Mouse (Mus musculus) hindbrain, embryonic 13.5 days (tissue): ENCODE results near the gene Mcm9. TPM values are rescaled to one million over a fixed set of nuclear protein-coding genes. Genes with fewer than 3 reads are reported as not detected.

Experiments
- ATAC-seq: fragments of 200-750 bp; cut with Nextera tagmentation; 2 replicates; pipeline ENCODE4 v1.8.0; 2017; ENCODE audit warnings: moderate TSS enrichment; ENCODE audit not compliant: low FRiP score
- H3K27ac ChIP-seq: fragments of 300-500 bp; sonication (generic); 2 replicates; pipeline ENCODE4 v1.5.1; 2015; ENCODE audit warnings: inconsistent platforms, mild to moderate bottlenecking, moderate library complexity
- H3K27me3 ChIP-seq: fragments of 300-500 bp; sonication (generic); 2 replicates; pipeline ENCODE4 v1.6.1; 2015; ENCODE audit warnings: mild to moderate bottlenecking, inconsistent platforms
- H3K36me3 ChIP-seq: fragments of 300-500 bp; sonication (generic); 2 replicates; pipeline ENCODE4 v1.6.1; 2015; ENCODE audit warnings: mild to moderate bottlenecking, inconsistent platforms
- H3K4me1 ChIP-seq: fragments of 300-500 bp; sonication (generic); replicated peaks from 2 replicates; pipeline ENCODE4 v1.6.1; 2015; ENCODE audit warnings: inconsistent platforms
- H3K4me2 ChIP-seq: fragments of 300-500 bp; sonication (generic); 2 replicates; pipeline ENCODE4 v1.6.1; 2015; ENCODE audit warnings: inconsistent platforms, mild to moderate bottlenecking, moderate library complexity
- H3K4me3 ChIP-seq: fragments of 300-500 bp; sonication (generic); 2 replicates; pipeline ENCODE4 v1.5.1; 2015; ENCODE audit warnings: mild to moderate bottlenecking, inconsistent platforms
- H3K9ac ChIP-seq: fragments of 300-500 bp; sonication (generic); 2 replicates; pipeline ENCODE4 v1.6.1; 2015; ENCODE audit warnings: mild to moderate bottlenecking, inconsistent platforms
- H3K9me3 ChIP-seq: fragments of 300-500 bp; sonication (generic); 2 replicates; pipeline ENCODE4 v1.6.1; 2016; ENCODE audit warnings: inconsistent platforms
- WGBS: fragments of 180-500 bp; shearing (Covaris S2); methylation state at CpG from one replicate; pipeline ENCODE4 v1.1.7; 2015; 5-methylcytosine and 5-hydroxymethylcytosine counted together
- polyA plus RNA-seq: library from polyadenylated mRNA; unstranded; fragments of >200 nt; fragmentation: Nextera tagmentation; extraction: Ambion mirVana; gene quantifications from 2 replicates; pipeline ENCODE4 v1.2.1, GENCODE M21; 2015

Mcm9 gene
- polyA plus RNA-seq, 1 experiment from 2014 or later: 7.3 TPM

DNA sequence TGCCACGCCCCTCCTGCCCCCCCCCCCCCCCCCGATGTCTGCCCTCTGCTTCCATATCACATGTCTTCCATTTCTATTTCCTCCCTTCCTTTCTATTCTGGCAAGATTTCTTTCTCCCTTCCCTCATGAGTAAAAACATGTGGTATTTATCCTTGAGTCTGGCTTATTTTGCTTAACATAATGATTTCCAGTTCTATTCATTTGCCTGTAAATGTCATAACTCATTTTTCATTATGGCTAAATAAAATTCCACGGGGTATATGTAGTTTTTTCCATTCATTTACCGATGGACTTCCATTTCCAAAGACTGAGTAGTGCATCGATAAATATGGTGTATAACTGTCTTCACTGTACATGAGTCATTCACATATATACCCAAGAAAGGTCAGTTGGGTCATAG, 68.2 kb downstream of the Mcm9 start:
- Histone ChIP-seq H3K9me3 (no peaks in the 10 kb centered on the region), H3K4me2 (no peak overlapping the region), H3K27me3 (no peaks in the 10 kb centered on the region), H3K4me3 (no peak overlapping the region), H3K4me1 (no peaks in the 10 kb centered on the region), H3K27ac (no peak overlapping the region), H3K9ac (no peak overlapping the region), H3K36me3 (no peaks in the 10 kb centered on the region; the same call in 1 of the 2 replicates)
- no peak for ATAC-seq
- WGBS: 84% methylated on average over 5 of the region's 5 CpGs

DNA sequence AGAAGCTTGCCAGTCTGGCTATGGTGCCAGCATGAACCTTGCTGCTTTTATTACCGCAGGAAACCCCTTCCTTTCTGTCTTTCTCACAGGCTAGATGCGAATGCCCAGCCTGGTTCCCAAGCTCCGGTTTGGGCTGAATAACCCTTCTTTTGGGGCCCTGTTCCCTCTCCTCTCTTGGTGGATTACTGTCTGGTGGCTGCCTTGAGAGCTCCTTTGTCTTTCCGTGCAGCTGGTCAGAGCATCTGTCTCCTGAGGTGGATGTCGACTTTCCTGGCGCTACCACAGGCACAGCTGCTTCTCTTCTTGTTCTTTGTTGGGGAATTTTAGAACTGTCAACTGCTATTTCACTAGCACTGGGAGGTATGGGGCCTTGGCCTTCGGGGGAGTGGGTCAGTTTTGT, 92.6 kb downstream of the Mcm9 start:
- H3K9me3 ChIP-seq: no peaks in the 10 kb centered on the region
- peaks cover 29% of the 10 kb centered on the region for H3K36me3 ChIP-seq
- H3K4me3 ChIP-seq: no peak overlapping the region
- no peak overlapping the region for H3K9ac ChIP-seq
- H3K4me2 ChIP-seq: no peak overlapping the region
- WGBS: 82% methylated on average over 7 of the region's 7 CpGs
- no peak overlapping the region for H3K27ac ChIP-seq
- no peak for ATAC-seq
- H3K27me3 ChIP-seq: no peaks in the 10 kb centered on the region
- H3K4me1 ChIP-seq: no peaks in the 10 kb centered on the region

DNA sequence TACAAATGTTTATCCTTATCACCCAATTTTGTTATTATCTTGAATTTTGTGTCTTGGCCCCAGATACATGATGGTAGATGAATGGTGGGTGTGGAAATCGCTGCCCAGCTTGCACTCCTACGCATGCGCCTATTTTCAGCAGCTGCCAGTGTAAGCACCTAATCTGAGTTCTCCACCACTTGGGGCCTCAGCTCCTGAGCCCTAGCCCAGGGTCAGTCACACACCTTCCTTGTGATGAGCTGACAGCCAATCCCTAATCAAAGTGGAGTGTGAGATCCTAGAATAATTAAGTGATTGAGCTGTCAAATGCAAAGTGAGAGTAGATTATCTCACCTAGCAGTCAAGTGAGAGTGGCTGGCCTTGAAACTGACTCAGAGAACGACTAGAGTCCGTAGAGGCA, 97.9 kb downstream of the Mcm9 start:
- no peaks in the 10 kb centered on the region for H3K4me1 ChIP-seq
- no peak for ATAC-seq
- peaks cover 10% of the 10 kb centered on the region; the same call in 1 of the 2 replicates for H3K36me3 ChIP-seq
- H3K27ac ChIP-seq: no peak overlapping the region
- H3K4me2 ChIP-seq: no peak overlapping the region
- no peaks in the 10 kb centered on the region for H3K27me3 ChIP-seq
- H3K4me3 ChIP-seq: no peak overlapping the region
- no peak overlapping the region for H3K9ac ChIP-seq
- H3K9me3 ChIP-seq: no peaks in the 10 kb centered on the region
- 91% methylated on average over 5 of the region's 5 CpGs for WGBS

DNA sequence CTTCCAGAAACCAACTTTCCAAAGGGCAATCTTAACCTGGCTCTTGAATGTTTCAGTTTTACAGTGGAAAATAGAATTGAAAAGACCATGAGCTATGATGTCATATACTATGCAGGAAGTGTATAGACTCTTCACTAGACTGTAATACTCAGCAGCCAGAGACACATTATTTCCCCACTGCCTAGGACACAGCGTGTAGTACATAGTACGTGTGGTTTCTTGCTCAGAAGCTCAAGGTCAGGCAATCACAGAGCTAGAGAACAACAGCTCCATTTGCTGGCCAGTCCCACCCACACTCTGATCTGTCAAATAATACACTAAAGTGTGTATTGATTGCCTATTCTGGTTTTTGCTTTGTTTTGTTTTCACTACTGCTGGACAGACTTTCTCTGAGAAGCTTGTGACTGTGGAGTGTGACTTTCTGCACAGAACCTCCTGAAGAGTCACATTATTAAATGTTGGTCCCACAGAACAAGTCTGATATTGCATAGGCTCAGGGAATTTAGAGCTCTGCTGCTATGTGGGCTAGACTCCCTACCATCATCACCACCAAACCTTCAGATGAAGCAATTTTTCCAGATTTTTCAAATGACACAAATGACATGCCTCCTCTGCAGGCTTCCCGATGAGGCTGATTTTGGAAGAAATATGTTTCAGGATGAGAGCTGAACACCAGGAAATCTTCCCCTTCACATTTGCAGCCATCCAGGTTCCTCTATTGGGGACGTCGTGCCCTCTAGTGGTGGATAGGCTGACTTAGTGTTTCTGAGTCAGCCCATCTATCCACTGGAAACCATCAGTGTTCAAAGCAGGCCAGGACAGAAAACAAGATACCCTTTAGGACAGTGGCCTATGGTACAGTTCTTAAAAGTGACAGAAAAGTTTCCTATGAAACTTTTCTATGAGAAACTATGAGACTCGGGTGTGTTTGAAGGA, 102.1 kb downstream of the Mcm9 start:
- H3K27ac ChIP-seq: no peak overlapping the region
- H3K4me2 ChIP-seq: no peak overlapping the region
- no peaks in the 10 kb centered on the region for H3K27me3 ChIP-seq
- 0 out of 2 replicates have a peak, but pooled peaks cover 9% of the 10 kb centered on the region for H3K9me3 ChIP-seq
- peak; percentile 83 for ATAC-seq
- no peaks in the 10 kb centered on the region for H3K4me1 ChIP-seq
- no peaks in the 10 kb centered on the region for H3K36me3 ChIP-seq
- 35% methylated on average over 6 of the region's 6 CpGs for WGBS
- no peak overlapping the region for H3K9ac ChIP-seq
- H3K4me3 ChIP-seq: no peak overlapping the region

DNA sequence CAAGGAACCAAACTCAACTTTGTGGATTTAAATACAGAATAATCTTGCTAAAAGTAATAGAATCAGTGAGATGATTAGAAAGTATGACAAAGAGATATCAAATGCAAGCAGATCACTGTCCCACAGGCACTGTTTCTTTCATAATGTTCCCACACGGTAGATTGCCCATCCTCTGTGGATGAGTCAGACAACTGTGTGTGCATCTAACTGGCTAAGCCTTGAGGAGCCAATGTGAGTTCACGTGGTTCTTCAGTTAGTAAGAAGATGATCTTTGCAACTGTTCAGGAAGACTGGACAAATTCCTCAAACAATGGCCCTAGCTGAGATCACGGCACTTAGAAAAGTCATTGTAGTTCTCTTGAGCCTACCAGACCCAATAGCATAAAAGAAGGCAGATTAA, 102.9 kb downstream of the Mcm9 start:
- no peak for ATAC-seq
- H3K4me1 ChIP-seq: no peaks in the 10 kb centered on the region
- H3K4me3 ChIP-seq: no peak overlapping the region
- no peaks in the 10 kb centered on the region for H3K36me3 ChIP-seq
- H3K9me3 ChIP-seq: 0 out of 2 replicates have a peak, but pooled peaks cover 9% of the 10 kb centered on the region
- WGBS: 82% methylated on average over 3 of the region's 3 CpGs
- H3K9ac ChIP-seq: no peak overlapping the region
- no peak overlapping the region for H3K4me2 ChIP-seq
- H3K27me3 ChIP-seq: no peaks in the 10 kb centered on the region
- no peak overlapping the region for H3K27ac ChIP-seq

DNA sequence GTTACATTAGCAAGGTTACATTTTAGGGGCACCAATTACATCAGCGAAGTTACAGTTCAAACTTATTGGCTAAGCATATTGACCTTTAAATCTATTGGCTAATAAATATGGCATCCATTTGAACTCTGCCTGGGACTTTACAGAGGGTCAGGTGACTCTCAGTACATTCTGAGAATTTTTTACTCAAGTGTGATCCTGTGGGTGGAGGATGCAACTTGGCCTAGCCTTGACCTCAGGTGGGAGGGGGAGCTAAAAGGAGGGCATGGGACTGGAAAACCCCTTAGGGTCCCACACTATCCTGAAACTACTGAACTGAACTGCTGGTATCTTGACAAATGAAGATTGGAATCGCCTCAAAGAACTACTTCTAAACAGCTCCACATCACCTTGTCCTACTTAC, 103.9 kb downstream of the Mcm9 start:
- H3K4me1 ChIP-seq: no peaks in the 10 kb centered on the region
- no peak overlapping the region for H3K9ac ChIP-seq
- no peak overlapping the region for H3K4me2 ChIP-seq
- no peak for ATAC-seq
- H3K27me3 ChIP-seq: no peaks in the 10 kb centered on the region
- H3K36me3 ChIP-seq: no peaks in the 10 kb centered on the region
- 0 out of 2 replicates have a peak, but pooled peaks cover 9% of the 10 kb centered on the region for H3K9me3 ChIP-seq
- no peak overlapping the region for H3K4me3 ChIP-seq
- H3K27ac ChIP-seq: no peak overlapping the region
- WGBS: 92% methylated on average over 2 of the region's 2 CpGs

DNA sequence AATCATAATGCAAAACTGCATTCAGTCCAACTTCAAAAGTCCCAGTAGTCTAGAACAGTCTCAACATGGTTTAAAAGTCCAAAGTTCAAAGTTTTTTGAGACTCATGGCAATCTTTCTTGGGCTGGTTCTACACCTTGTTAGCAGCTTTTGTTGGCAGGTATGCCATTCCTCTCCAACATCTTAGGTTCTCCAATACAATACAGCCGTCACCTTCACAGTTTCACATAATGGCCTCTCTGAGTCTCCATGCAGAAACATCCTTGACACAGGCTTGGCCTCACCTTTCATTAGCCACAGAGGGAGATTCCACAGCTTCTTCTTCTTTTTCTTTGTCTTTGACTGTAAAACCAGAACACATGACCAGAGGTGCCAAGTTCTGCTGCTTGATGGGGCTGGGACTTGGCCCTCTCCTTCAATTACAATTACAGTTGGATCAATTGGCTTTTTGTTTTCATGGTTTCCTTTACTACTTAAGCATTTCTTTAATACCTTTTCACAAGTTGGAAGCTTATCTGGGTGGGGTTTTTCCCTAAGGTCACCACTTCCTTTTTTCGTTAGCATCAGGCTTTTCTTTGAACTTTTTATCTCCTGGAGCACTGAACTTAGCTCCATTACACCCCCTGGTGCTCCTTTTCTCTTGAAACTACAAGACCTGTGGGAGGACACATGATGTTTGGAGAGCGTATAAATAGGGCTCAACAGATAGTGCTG, 104.8 kb downstream of the Mcm9 start:
- Histone ChIP-seq H3K4me3 (no peak overlapping the region), H3K9me3 (0 out of 2 replicates have a peak, but pooled peaks cover 9% of the 10 kb centered on the region), H3K36me3 (no peaks in the 10 kb centered on the region), H3K9ac (no peak overlapping the region), H3K4me2 (no peak overlapping the region), H3K4me1 (no peaks in the 10 kb centered on the region), H3K27me3 (no peaks in the 10 kb centered on the region), H3K27ac (no peak overlapping the region)
- ATAC-seq: no peak
- WGBS: 81% methylated on average over 3 of the region's 3 CpGs

DNA sequence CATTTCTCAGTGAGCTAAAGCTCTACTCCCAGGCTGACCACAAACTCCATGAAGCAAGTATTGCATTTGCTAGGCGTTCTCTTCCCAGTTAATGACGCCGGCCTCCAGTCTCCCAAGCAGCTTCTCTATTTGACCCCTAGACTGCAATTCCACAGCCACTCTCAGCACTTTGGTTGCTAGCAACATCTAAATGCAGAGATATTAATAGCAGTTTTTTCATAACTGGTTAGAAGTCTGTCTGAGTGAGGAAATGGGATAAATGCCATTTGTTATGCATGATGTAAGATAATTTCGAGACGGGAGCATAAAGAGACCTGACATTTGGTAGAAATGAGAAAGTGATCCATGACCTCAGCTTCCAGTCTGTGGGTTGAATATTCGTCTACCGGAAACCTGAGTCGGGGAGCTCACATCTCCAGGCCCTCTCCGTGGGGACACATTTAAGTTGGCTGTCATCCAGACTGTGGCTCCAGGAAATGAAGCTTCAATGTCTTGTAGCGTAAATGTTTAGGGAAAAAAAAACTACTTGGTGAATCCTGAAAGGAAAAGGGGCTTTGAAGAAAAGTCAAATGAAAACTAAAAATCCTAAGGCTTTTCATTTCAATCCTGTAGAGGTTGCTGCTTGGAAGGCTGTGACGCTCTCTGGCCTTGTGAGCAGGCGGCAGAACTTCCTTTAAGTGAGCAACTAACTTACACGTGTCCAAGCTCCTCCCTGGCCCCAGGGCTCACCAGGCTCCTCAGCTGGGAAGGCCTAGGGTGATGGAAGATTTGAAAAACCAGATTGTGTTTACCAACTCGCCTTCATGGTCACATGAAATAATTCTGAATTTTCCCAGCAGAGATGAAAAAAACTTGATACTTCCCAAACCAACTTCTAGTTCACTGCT, 110.9 kb downstream of the Mcm9 start:
- Histone ChIP-seq H3K4me3 (no peak overlapping the region), H3K9me3 (no peaks in the 10 kb centered on the region), H3K4me2 (no peak overlapping the region), H3K9ac (no peak overlapping the region), H3K27ac (peak overlapping the region; percentile 72), H3K4me1 (peaks cover 19% of the 10 kb centered on the region), H3K36me3 (no peaks in the 10 kb centered on the region), H3K27me3 (no peaks in the 10 kb centered on the region)
- ATAC-seq: no peak
- 60% methylated on average over 14 of the region's 14 CpGs for WGBS

DNA sequence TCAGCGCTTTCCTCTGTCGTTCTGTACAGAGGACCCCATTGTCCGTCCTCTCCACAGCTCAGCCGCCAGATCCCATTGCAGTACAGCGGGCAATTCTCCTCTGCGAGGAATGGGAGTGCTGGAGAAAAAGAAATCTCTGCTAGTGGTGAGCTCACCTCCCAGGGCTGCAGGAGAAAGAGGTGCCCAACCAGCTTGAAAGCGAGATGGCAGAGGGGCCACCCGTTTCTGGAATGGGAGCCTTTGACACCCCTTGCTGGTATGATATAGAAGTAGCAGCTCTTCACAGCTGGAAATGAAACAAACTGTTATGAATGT, 111.7 kb downstream of the Mcm9 start:
- H3K4me1 ChIP-seq: peaks cover 19% of the 10 kb centered on the region
- H3K4me3 ChIP-seq: no peak overlapping the region
- peak overlapping the region; percentile 72 for H3K27ac ChIP-seq
- ATAC-seq: peak; percentile 21; the same call in 1 of the 2 replicates
- no peaks in the 10 kb centered on the region for H3K36me3 ChIP-seq
- whole genome bisulfite sequencing: 44% methylated on average over 8 of the region's 8 CpGs
- H3K9ac ChIP-seq: no peak overlapping the region
- no peaks in the 10 kb centered on the region for H3K27me3 ChIP-seq
- H3K9me3 ChIP-seq: no peaks in the 10 kb centered on the region
- H3K4me2 ChIP-seq: no peak overlapping the region

DNA sequence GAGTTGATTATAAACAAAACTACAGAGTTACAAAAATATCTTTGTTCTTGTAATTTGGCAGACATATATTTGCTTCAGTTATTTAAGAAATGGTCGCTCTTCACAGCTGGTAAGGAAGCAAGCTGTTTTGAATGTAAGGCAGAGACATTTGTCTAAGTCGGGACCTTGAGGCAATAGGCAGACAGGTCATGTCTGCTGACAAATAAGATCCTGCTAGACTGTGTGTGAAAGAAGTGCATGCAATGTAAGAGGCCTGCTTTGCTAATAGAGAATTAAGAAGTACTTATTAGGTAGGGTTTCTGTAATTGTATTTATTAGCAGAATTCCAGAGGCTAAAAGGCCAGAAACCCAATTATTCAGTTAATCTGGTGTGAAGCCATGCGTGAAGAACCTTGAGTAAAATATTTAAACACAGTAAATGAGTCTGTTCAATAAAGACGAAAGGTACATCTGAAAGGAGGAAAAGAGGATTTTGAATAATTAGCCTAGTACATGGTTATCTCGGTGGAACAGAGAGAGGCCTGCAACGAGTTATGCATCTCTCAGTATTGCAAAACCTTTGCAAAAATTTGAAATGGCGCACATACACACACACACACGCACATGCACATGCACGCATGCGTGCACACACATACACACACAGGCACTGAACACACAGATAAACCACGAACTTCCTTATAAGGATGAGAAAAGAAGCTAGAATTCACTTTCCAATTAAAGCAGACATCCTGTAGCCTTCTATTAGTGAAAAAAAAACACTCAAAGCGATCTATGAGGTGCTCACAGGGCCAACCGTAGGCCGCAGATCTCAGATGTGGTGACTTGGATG, 112.3 kb downstream of the Mcm9 start:
- WGBS: 72% methylated on average over 14 of the region's 14 CpGs
- Histone ChIP-seq H3K27me3 (no peaks in the 10 kb centered on the region), H3K4me1 (peaks cover 19% of the 10 kb centered on the region), H3K9me3 (no peaks in the 10 kb centered on the region), H3K4me3 (no peak overlapping the region), H3K36me3 (no peaks in the 10 kb centered on the region), H3K27ac (peak overlapping the region; percentile 72), H3K9ac (no peak overlapping the region), H3K4me2 (no peak overlapping the region)
- ATAC-seq: no peak

DNA sequence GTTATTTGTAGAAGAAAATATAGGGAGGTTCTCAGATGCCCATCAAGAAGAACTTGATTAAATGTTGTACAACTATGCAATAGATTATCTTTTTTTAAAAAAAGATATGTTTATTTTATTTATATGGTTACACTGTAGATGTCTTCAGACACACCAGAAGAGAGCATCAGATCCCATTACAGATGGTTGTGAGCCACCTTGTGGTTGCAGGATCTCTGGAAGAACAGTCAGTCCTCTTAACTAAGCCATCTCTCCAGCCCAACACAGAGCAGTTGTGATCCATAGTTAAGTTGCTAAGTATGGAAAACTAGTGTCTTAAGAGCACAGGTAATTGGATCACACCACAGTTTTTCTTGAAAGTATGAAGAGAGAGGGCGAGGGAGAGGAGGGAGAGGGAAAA, 117.7 kb downstream of the Mcm9 start:
- H3K9ac ChIP-seq: no peak overlapping the region
- H3K27ac ChIP-seq: no peak overlapping the region
- H3K9me3 ChIP-seq: no peaks in the 10 kb centered on the region
- no peak for ATAC-seq
- 100% methylated on average over 1 of the region's 1 CpGs for WGBS
- H3K4me1 ChIP-seq: no peaks in the 10 kb centered on the region
- no peaks in the 10 kb centered on the region for H3K36me3 ChIP-seq
- H3K27me3 ChIP-seq: no peaks in the 10 kb centered on the region
- no peak overlapping the region for H3K4me2 ChIP-seq
- no peak overlapping the region for H3K4me3 ChIP-seq
